Mouse (Mus musculus): ENCODE measurements around the gene Mipep. TPM values are rescaled to one million over a fixed set of nuclear protein-coding genes. Genes with fewer than 3 reads are reported as not detected.

Mipep gene
- polyA plus RNA-seq, 1 experiment, result 10.3 TPM

GRCm38 (mm10) chr14:60805871-60806270 lies 21.5 kb downstream of the Mipep start:
- Histone ChIP-seq H3K4me3 (ENCODE audit: control insufficient read depth, insufficient read depth, low read length) (no peak overlapping the region), H3K4me1 (replicated peaks; ENCODE audit: control insufficient read depth, insufficient read depth, low read length) (no peaks in the 10 kb centered on the region), H3K27me3 (ENCODE audit: control insufficient read depth, insufficient read depth, low read length) (no peaks in the 10 kb centered on the region), H3K36me3 (ENCODE audit: control insufficient read depth, insufficient read depth, low read length) (no peaks in the 10 kb centered on the region), H3K27ac (ENCODE audit: control insufficient read depth, insufficient read depth, low read length) (no peak overlapping the region)
- TF ChIP-seq CTCF (IDR thresholded peaks at IDR 0.05; ENCODE audit: borderline replicate concordance, control insufficient read depth, extremely low read depth, insufficient read depth, low read length, poor library complexity), result no peak
- no peak for TF ChIP-seq POLR2A (IDR thresholded peaks at IDR 0.05; ENCODE audit: control insufficient read depth, extremely low read depth, insufficient read depth, low read length, poor library complexity)
- no peak for DNase-seq
- 90% methylated on average over 1 of the region's 1 CpGs for WGBS

- Histone ChIP-seq H3K4me3 (ENCODE audit: control insufficient read depth, insufficient read depth, low read length) (no peak overlapping the region), H3K27me3 (ENCODE audit: control insufficient read depth, insufficient read depth, low read length) (no peaks in the 10 kb centered on the region), H3K36me3 (ENCODE audit: control insufficient read depth, insufficient read depth, low read length) (no peaks in the 10 kb centered on the region), H3K27ac (ENCODE audit: control insufficient read depth, insufficient read depth, low read length) (no peak overlapping the region), H3K4me1 (replicated peaks; ENCODE audit: control insufficient read depth, insufficient read depth, low read length) (no peaks in the 10 kb centered on the region)
- no peak for TF ChIP-seq POLR2A (IDR thresholded peaks at IDR 0.05; ENCODE audit: control insufficient read depth, extremely low read depth, insufficient read depth, low read length, poor library complexity)
- no peak for TF ChIP-seq CTCF (IDR thresholded peaks at IDR 0.05; ENCODE audit: borderline replicate concordance, control insufficient read depth, extremely low read depth, insufficient read depth, low read length, poor library complexity)
- no peak for DNase-seq
- 67% methylated on average over 11 of the region's 11 CpGs for WGBS
Observed at GRCm38 (mm10) chr14:60806891-60807344, 22.5 kb downstream of the Mipep start.

GRCm38 (mm10) chr14:60809881-60810280 lies 25.5 kb downstream of the Mipep start:
- Histone ChIP-seq H3K27me3 (ENCODE audit: control insufficient read depth, insufficient read depth, low read length) (no peaks in the 10 kb centered on the region), H3K4me1 (replicated peaks; ENCODE audit: control insufficient read depth, insufficient read depth, low read length) (no peaks in the 10 kb centered on the region), H3K27ac (ENCODE audit: control insufficient read depth, insufficient read depth, low read length) (no peak overlapping the region), H3K36me3 (ENCODE audit: control insufficient read depth, insufficient read depth, low read length) (no peaks in the 10 kb centered on the region), H3K4me3 (ENCODE audit: control insufficient read depth, insufficient read depth, low read length) (no peak overlapping the region)
- TF ChIP-seq POLR2A (IDR thresholded peaks at IDR 0.05; ENCODE audit: control insufficient read depth, extremely low read depth, insufficient read depth, low read length, poor library complexity) (no peak), CTCF (IDR thresholded peaks at IDR 0.05; ENCODE audit: borderline replicate concordance, control insufficient read depth, extremely low read depth, insufficient read depth, low read length, poor library complexity) (no peak)
- 97% methylated on average over 8 of the region's 8 CpGs for WGBS
- no peak for DNase-seq

- H3K4me3 ChIP-seq (ENCODE audit: control insufficient read depth, insufficient read depth, low read length), result no peak overlapping the region
- TF ChIP-seq POLR2A (IDR thresholded peaks at IDR 0.05; ENCODE audit: control insufficient read depth, extremely low read depth, insufficient read depth, low read length, poor library complexity), result no peak
Observed at GRCm38 (mm10) chr14:60811547-60811946, 27.2 kb downstream of the Mipep start.

GRCm38 (mm10) chr14:60815098-60815497 lies 30.7 kb downstream of the Mipep start:
- 93% methylated on average over 5 of the region's 5 CpGs for WGBS
- no peaks in the 10 kb centered on the region for H3K36me3 ChIP-seq (ENCODE audit: control insufficient read depth, insufficient read depth, low read length)
- TF ChIP-seq POLR2A (IDR thresholded peaks at IDR 0.05; ENCODE audit: control insufficient read depth, extremely low read depth, insufficient read depth, low read length, poor library complexity), result no peak
- TF ChIP-seq CTCF (IDR thresholded peaks at IDR 0.05; ENCODE audit: borderline replicate concordance, control insufficient read depth, extremely low read depth, insufficient read depth, low read length, poor library complexity), result no peak

More at GRCm38 (mm10) chr14:60811547-60811946, 27.2 kb downstream of the Mipep start:
- Histone ChIP-seq H3K27me3 (ENCODE audit: control insufficient read depth, insufficient read depth, low read length) (no peaks in the 10 kb centered on the region), H3K36me3 (ENCODE audit: control insufficient read depth, insufficient read depth, low read length) (no peaks in the 10 kb centered on the region), H3K27ac (ENCODE audit: control insufficient read depth, insufficient read depth, low read length) (no peak overlapping the region), H3K4me1 (replicated peaks; ENCODE audit: control insufficient read depth, insufficient read depth, low read length) (no peaks in the 10 kb centered on the region)
- WGBS, result 98% methylated on average over 4 of the region's 4 CpGs
- no peak for DNase-seq

GRCm38 (mm10) chr14:60818045-60818444 lies 33.7 kb downstream of the Mipep start:
- DNase-seq, result no peak
- H3K27ac ChIP-seq (ENCODE audit: control insufficient read depth, insufficient read depth, low read length), result no peak overlapping the region
- 91% methylated on average over 5 of the region's 5 CpGs for WGBS
- H3K4me1 ChIP-seq (replicated peaks; ENCODE audit: control insufficient read depth, insufficient read depth, low read length), result no peaks in the 10 kb centered on the region
- H3K36me3 ChIP-seq (ENCODE audit: control insufficient read depth, insufficient read depth, low read length), result no peaks in the 10 kb centered on the region
- H3K27me3 ChIP-seq (ENCODE audit: control insufficient read depth, insufficient read depth, low read length), result no peaks in the 10 kb centered on the region
- no peak overlapping the region for H3K4me3 ChIP-seq (ENCODE audit: control insufficient read depth, insufficient read depth, low read length)
- TF ChIP-seq POLR2A (IDR thresholded peaks at IDR 0.05; ENCODE audit: control insufficient read depth, extremely low read depth, insufficient read depth, low read length, poor library complexity) (no peak), CTCF (IDR thresholded peaks at IDR 0.05; ENCODE audit: borderline replicate concordance, control insufficient read depth, extremely low read depth, insufficient read depth, low read length, poor library complexity) (no peak)

More at GRCm38 (mm10) chr14:60815098-60815497, 30.7 kb downstream of the Mipep start:
- no peak overlapping the region for H3K27ac ChIP-seq (ENCODE audit: control insufficient read depth, insufficient read depth, low read length)
- no peaks in the 10 kb centered on the region for H3K27me3 ChIP-seq (ENCODE audit: control insufficient read depth, insufficient read depth, low read length)
- no peaks in the 10 kb centered on the region for H3K4me1 ChIP-seq (replicated peaks; ENCODE audit: control insufficient read depth, insufficient read depth, low read length)
- DNase-seq, result no peak
- H3K4me3 ChIP-seq (ENCODE audit: control insufficient read depth, insufficient read depth, low read length), result no peak overlapping the region

GRCm38 (mm10) chr14:60830096-60830495 lies 45.7 kb downstream of the Mipep start:
- Histone ChIP-seq H3K27me3 (ENCODE audit: control insufficient read depth, insufficient read depth, low read length) (no peaks in the 10 kb centered on the region), H3K4me3 (ENCODE audit: control insufficient read depth, insufficient read depth, low read length) (no peak overlapping the region), H3K27ac (ENCODE audit: control insufficient read depth, insufficient read depth, low read length) (no peak overlapping the region), H3K36me3 (ENCODE audit: control insufficient read depth, insufficient read depth, low read length) (0 out of 2 replicates have a peak, but pooled peaks cover 4% of the 10 kb centered on the region), H3K4me1 (replicated peaks; ENCODE audit: control insufficient read depth, insufficient read depth, low read length) (no peaks in the 10 kb centered on the region)
- TF ChIP-seq POLR2A (IDR thresholded peaks at IDR 0.05; ENCODE audit: control insufficient read depth, extremely low read depth, insufficient read depth, low read length, poor library complexity) (no peak), CTCF (IDR thresholded peaks at IDR 0.05; ENCODE audit: borderline replicate concordance, control insufficient read depth, extremely low read depth, insufficient read depth, low read length, poor library complexity) (no peak)
- 93% methylated on average over 2 of the region's 2 CpGs for WGBS
- DNase-seq, result no peak
